Mouse (Mus musculus): ENCODE data around the gene 1700010I14Rik. TPM values are rescaled to one million over a fixed set of nuclear protein-coding genes. Genes with fewer than 3 reads are reported as not detected.

1700010I14Rik gene
- 1 to 10 TPM; 3.2 to 3.6 TPM for total RNA-seq (2023)

DNA sequence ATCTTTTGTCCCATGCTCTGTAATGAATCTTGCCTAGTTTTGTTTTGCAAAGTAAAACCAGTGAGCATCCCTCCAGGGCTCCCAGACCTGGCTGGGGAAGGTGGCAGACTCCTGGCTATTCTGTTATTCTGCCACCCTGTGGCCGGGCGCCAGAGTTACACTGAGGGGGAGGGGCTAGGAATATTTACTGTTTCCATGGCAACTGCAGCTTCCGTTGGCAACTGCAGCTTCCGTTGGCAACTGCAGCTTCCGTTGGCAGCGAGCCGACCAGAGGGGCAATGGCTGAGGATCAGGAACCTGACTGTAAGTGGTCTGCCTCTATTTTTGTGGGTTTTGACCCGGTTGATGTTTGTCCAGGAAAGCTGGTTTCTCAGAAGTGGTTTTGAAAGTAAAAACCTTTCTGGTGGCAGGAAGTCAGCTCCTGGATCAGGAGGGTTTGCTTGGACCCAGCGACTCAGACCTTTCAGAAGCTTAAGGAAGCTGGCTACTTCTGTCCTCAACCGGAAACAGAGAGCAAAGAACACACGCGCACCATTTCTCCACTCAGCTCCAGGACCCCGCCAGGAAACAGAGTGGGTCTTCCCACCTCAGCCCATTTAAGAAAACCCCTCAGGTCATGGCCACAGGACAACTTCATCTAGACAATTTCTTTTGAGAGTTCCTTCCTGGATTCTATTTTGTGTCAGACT, at the start of gene 1700010I14Rik:
Gene 1700010I14Rik (plus strand): TSS at position 215 of the 689 bp plus-strand sequence.

Data from B cell, adult 67 days (primary cell).